Mouse (Mus musculus): ENCODE data around the gene Tbx4. TPM values are rescaled to one million over a fixed set of nuclear protein-coding genes. Genes with fewer than 3 reads are reported as not detected.

Tbx4 gene
- polyA plus RNA-seq, 2 experiments, result 15.5 to 37.5 TPM

DNA sequence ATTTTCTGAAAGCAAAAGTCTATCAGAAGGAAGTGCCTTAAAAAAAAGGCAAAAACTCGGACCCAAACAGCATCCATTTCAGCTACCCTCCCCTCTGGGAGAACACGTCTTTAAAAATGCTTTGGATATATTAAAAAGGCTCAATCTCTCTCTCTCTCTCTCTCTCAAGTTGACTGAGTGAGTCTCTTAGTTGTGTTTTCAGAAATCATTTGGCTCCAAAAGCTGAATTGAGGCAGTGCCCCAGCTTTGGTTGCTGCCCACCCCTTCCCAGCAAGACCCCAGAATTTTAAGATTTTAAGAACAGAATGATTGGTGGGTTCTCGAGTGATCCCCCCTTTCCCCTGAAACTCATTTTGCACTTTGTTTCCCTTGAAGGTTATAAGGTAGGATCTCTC is 7.9 kb downstream of the Tbx4 start:
- TF ChIP-seq POLR2A (IDR thresholded peaks at IDR 0.05; ENCODE audit: borderline replicate concordance, extremely low read depth, insufficient read depth, insufficient read length), result no peak
- H3K9me3 ChIP-seq (ENCODE audit: control insufficient read depth, low read length), result no peaks in the 10 kb centered on the region
- H3K27me3 ChIP-seq (ENCODE audit: control insufficient read depth, insufficient read depth, low read length), result peaks cover 32% of the 10 kb centered on the region
- H3K9ac ChIP-seq (ENCODE audit: low read depth, low read length, severe bottlenecking), result peak overlapping the region; percentile 60; the same call in 1 of the 2 replicates
- DNase-seq (ENCODE audit: low spot score) (no peak), ATAC-seq (ENCODE audit: low FRiP score, low read depth) (no peak)
- 14% methylated on average over 3 of the region's 3 CpGs for WGBS
- H3K4me2 ChIP-seq (replicated peaks; ENCODE audit: low read depth, low read length, severe bottlenecking), result peak overlapping the region; percentile 73
- no peak overlapping the region; the same call in 1 of the 2 replicates for H3K4me3 ChIP-seq (replicated peaks; ENCODE audit: low read length)
- peaks cover 10% of the 10 kb centered on the region for H3K36me3 ChIP-seq (ENCODE audit: control insufficient read depth, insufficient read depth, low read length)
- H3K4me1 ChIP-seq (ENCODE audit: control insufficient read depth, insufficient read depth, low read length), result peaks cover 47% of the 10 kb centered on the region
- peak overlapping the region; percentile 87 for H3K27ac ChIP-seq (replicated peaks; ENCODE audit: low read depth, low read length)

DNA sequence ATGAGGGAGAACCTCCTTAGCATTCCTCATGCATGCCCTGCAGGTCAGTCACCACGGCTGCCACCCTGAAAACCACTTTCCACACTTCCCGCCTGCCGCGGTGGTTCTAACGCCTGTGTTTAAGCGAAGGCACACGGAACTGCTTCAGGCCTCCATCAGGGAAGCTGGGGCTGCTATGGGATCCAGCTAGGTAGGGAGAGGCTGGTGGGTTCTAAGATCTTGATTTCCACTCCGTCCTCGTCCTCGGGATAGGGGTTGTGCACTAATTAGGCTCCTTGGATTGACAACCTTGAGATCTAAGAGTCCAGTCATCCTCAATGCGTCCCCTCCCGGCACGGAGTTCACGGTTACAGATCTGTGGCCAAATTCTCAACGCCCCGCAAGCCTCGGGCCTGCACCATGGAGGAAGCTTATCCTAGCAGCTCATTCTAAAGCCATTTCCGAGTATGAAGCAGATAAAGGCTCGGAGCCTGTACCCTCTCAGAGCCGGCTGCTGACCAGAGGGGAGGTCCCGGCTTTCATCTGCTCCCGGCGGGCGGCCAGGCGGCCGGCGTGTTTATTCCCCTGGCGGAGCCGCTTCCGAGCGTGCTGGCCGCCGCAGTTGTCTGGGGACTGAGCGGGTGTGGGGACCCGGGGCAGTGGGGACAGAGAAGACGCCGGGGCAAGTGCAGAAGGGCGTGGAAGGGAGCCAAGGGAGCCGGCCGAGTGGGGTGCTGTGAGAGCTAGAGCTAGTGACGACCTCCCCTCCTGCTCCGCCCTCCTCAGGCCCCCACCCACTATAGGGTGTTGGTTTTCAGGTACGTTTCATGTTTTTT is 8.7 kb downstream of the Tbx4 start:
- H3K9ac ChIP-seq (ENCODE audit: low read depth, low read length, severe bottlenecking), result peak overlapping the region; percentile 60
- no peaks in the 10 kb centered on the region for H3K9me3 ChIP-seq (ENCODE audit: control insufficient read depth, low read length)
- peaks cover 15% of the 10 kb centered on the region for H3K36me3 ChIP-seq (ENCODE audit: control insufficient read depth, insufficient read depth, low read length)
- H3K4me3 ChIP-seq (replicated peaks; ENCODE audit: low read length), result peak overlapping the region; percentile 36
- peaks cover 45% of the 10 kb centered on the region for H3K4me1 ChIP-seq (ENCODE audit: control insufficient read depth, insufficient read depth, low read length)
- TF ChIP-seq POLR2A (IDR thresholded peaks at IDR 0.05; ENCODE audit: borderline replicate concordance, extremely low read depth, insufficient read depth, insufficient read length), result no peak
- DNase-seq (ENCODE audit: low spot score) (no peak), ATAC-seq (ENCODE audit: low FRiP score, low read depth) (no peak)
- WGBS, result 5% methylated on average over 43 of the region's 43 CpGs
- peaks cover 24% of the 10 kb centered on the region for H3K27me3 ChIP-seq (ENCODE audit: control insufficient read depth, insufficient read depth, low read length)
- peak overlapping the region; percentile 73 for H3K4me2 ChIP-seq (replicated peaks; ENCODE audit: low read depth, low read length, severe bottlenecking)
- peak overlapping the region; percentile 87 for H3K27ac ChIP-seq (replicated peaks; ENCODE audit: low read depth, low read length)

DNA sequence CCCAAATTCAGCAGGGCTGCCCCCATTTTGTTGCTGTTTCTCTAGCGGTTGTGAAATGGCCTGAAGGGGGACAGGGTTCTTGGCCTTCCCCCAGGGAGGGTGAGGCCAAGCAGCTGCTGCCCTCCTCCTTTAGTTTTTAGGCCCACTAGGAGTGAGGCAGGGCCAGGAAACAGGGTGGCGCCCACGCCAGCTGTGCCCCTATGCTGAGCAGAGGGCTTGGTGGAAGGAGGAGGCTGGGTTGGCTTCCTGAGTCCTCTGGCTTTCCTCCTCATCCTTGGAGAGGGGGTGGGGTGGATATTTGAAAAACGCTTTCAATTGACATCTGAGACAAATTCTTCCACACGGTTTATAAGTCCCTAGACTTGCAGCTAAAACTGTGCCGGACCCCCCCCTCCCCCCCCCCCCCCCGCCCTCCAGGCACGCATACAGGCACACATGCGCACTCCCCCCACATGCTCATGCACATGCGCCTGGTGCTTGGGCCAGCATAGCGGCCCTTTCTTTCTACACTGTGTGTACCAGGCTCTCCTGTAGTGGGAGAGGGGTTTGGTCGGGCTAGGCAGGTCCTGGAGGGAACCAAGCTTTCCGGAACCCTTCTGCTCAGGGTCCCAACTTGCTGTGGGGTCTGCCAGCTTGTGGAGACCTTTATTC is 10.2 kb downstream of the Tbx4 start:
- peaks cover 30% of the 10 kb centered on the region for H3K36me3 ChIP-seq (ENCODE audit: control insufficient read depth, insufficient read depth, low read length)
- H3K27ac ChIP-seq (replicated peaks; ENCODE audit: low read depth, low read length), result peak overlapping the region; percentile 87
- peaks cover 45% of the 10 kb centered on the region for H3K4me1 ChIP-seq (ENCODE audit: control insufficient read depth, insufficient read depth, low read length)
- peak; percentile 88 for ATAC-seq (ENCODE audit: low FRiP score, low read depth)
- H3K27me3 ChIP-seq (ENCODE audit: control insufficient read depth, insufficient read depth, low read length), result peaks cover 15% of the 10 kb centered on the region
- 15% methylated on average over 9 of the region's 13 CpGs for WGBS
- no peak for TF ChIP-seq POLR2A (IDR thresholded peaks at IDR 0.05; ENCODE audit: borderline replicate concordance, extremely low read depth, insufficient read depth, insufficient read length)
- DNase-seq (ENCODE audit: low spot score), result peak; percentile 79
- H3K9ac ChIP-seq (ENCODE audit: low read depth, low read length, severe bottlenecking), result peak overlapping the region; percentile 40
- peak overlapping the region; percentile 32 for H3K4me3 ChIP-seq (replicated peaks; ENCODE audit: low read length)
- H3K9me3 ChIP-seq (ENCODE audit: control insufficient read depth, low read length), result no peaks in the 10 kb centered on the region
- peak overlapping the region; percentile 73 for H3K4me2 ChIP-seq (replicated peaks; ENCODE audit: low read depth, low read length, severe bottlenecking)

DNA sequence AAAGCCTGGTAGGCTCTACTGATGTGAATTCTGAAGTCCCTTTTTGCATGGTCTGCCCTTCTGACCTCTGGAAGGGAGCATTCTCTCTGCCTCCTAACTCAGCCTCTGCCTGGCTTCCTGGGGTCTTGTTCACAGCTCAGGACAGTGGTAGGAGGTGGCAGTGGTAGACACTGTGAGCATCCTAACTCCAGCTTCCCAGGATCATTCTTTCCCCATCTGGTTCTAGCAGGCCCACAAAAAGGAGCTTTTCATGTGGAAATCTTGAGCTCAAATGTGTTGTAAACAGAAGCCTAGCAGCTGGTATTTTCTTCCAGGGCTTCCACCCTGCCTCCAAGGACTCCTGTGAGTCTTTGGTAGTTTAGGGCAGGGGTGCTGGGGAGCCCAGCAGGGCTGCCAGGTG is 14.1 kb downstream of the Tbx4 start:
- TF ChIP-seq POLR2A (IDR thresholded peaks at IDR 0.05; ENCODE audit: borderline replicate concordance, extremely low read depth, insufficient read depth, insufficient read length), result no peak
- Histone ChIP-seq H3K9me3 (ENCODE audit: control insufficient read depth, low read length) (no peaks in the 10 kb centered on the region), H3K36me3 (ENCODE audit: control insufficient read depth, insufficient read depth, low read length) (peaks cover 68% of the 10 kb centered on the region), H3K4me1 (ENCODE audit: control insufficient read depth, insufficient read depth, low read length) (peaks cover 23% of the 10 kb centered on the region), H3K9ac (ENCODE audit: low read depth, low read length, severe bottlenecking) (no peak overlapping the region), H3K4me3 (replicated peaks; ENCODE audit: low read length) (no peak overlapping the region), H3K27me3 (ENCODE audit: control insufficient read depth, insufficient read depth, low read length) (no peaks in the 10 kb centered on the region), H3K27ac (replicated peaks; ENCODE audit: low read depth, low read length) (no peak overlapping the region), H3K4me2 (replicated peaks; ENCODE audit: low read depth, low read length, severe bottlenecking) (no peak overlapping the region)
- ATAC-seq (ENCODE audit: low FRiP score, low read depth) (no peak), DNase-seq (ENCODE audit: low spot score) (no peak)

DNA sequence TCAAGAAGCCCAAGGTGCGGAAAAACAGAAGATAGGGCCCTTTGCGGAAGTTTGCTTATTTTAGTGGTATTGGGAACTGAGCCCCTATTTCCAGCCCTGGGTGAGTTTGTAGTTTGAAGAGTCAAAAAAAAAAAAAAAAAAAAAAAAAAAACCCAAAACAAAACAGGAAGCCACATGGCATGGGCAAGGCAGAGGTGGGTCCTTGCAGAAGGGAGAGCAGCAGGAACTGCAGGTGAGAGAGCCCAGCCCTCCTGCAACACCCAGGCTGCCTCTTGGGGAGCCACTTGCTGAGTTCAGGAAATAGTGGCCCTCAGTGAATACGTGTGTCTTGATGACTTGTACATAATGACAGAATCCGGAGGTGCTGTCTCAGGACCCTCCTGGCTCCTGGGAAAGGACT is 23.3 kb downstream of the Tbx4 start:
- H3K36me3 ChIP-seq (ENCODE audit: control insufficient read depth, insufficient read depth, low read length), result peaks cover 93% of the 10 kb centered on the region
- no peak for ATAC-seq (ENCODE audit: low FRiP score, low read depth)
- no peaks in the 10 kb centered on the region for H3K9me3 ChIP-seq (ENCODE audit: control insufficient read depth, low read length)
- TF ChIP-seq POLR2A (IDR thresholded peaks at IDR 0.05; ENCODE audit: borderline replicate concordance, extremely low read depth, insufficient read depth, insufficient read length), result no peak
- no peak overlapping the region for H3K27ac ChIP-seq (replicated peaks; ENCODE audit: low read depth, low read length)
- H3K4me2 ChIP-seq (replicated peaks; ENCODE audit: low read depth, low read length, severe bottlenecking), result no peak overlapping the region
- 0 out of 2 replicates have a peak overlapping the region, but pooled peaks have one; percentile 25 for H3K9ac ChIP-seq (ENCODE audit: low read depth, low read length, severe bottlenecking)
- H3K4me3 ChIP-seq (replicated peaks; ENCODE audit: low read length), result no peak overlapping the region
- 50% methylated on average over 4 of the region's 4 CpGs for WGBS
- no peaks in the 10 kb centered on the region for H3K27me3 ChIP-seq (ENCODE audit: control insufficient read depth, insufficient read depth, low read length)
- peaks cover 32% of the 10 kb centered on the region for H3K4me1 ChIP-seq (ENCODE audit: control insufficient read depth, insufficient read depth, low read length)
- no peak for DNase-seq (ENCODE audit: low spot score)
